Mouse (Mus musculus): ENCODE results near the gene Sec11a. TPM values are rescaled to one million over a fixed set of nuclear protein-coding genes. Genes with fewer than 3 reads are reported as not detected.
A peak's percentile ranks its signal among the peaks of the same experiment; 100 is the strongest.
"Not testable (repeated sequence)": the region's sequence is repeated elsewhere in the genome, so short reads cannot be mapped to it uniquely, and the experiment has no call there.

The Sec11a gene
- total RNA-seq, 2 experiments from 2014 or later, result 25.1 to 29.4 TPM

DNA sequence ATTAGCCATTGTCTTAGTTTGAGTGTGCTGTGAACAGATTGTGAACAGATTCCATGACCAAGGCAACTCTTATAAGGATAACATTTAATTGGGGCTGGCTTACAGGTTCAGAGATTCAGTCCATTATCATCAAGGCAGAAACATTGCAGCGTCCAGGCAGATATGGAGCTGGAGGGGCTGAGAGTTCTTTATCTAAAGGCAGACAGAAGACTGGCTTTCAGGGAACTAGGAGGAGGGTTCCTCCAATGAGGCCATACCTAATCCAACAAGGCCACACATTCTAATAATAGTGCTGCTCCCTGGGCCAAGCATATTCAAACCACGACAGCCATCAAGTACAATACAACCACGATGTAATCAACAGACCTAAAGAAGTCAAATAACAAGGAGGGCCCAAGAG, 11.4 kb upstream of the Sec11a start:
- DNase-seq (ENCODE audit: low spot score), result no peak

GRCm38 (mm10) chr7:80956891-80957290, 9.3 kb upstream of the Sec11a start:
- DNase-seq (ENCODE audit: low spot score), result no peak

DNA sequence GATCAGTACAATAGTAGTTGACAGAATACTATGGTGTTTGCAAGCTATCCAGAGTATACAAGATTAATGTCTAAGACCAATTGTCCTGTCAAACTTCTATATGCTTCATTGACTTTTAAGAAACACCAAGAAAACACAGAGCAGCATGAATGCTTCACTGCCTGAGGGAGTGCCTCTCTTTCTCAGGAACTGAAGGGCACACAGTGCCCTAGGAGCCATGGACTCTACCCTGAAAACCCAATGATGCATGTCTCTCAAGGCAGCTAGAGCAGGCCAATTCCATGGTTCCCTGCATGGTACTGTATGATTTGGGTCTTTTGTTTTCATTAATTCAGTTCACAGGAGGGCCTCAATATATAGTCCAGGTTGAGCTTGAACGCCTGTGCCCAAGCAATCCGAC, 6.7 kb upstream of the Sec11a start:
- DNase-seq (ENCODE audit: low spot score), result no peak

GRCm38 (mm10) chr7:80952140-80952539, 4.6 kb upstream of the Sec11a start:
- no peak for DNase-seq (ENCODE audit: low spot score)

GRCm38 (mm10) chr7:80951461-80951860, 3.9 kb upstream of the Sec11a start:
- no peak for DNase-seq (ENCODE audit: low spot score)

- no peak for DNase-seq (ENCODE audit: low spot score)
These were observed 7.8 kb downstream of the Sec11a start for GRCm38 (mm10) chr7:80939808-80940207.

GRCm38 (mm10) chr7:80937304-80937666, 10.3 kb downstream of the Sec11a start:
- DNase-seq (ENCODE audit: low spot score), result not testable (repeated sequence)

GRCm38 (mm10) chr7:80936617-80937303, 10.8 kb downstream of the Sec11a start:
- not testable (repeated sequence) for DNase-seq (ENCODE audit: low spot score)

DNA sequence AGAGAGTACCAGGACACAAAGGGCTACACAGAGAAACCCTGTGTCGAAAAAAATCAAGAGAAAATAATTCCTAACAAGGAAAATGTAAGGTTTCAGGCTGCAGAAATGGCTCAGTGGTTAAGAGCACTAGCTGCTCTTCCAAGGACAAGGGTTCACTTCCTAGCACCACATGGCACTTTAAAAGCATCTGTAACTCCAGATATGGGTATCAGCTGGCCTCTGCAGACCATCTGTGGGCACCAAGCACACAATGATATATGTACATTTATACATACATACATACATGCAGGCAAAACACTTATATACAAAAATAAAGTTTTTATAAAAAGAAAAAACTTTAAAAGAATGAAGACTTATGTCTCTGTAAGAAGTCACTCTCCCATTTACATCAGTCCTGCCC, 11.7 kb downstream of the Sec11a start:
- DNase-seq (ENCODE audit: low spot score), result no peak

- no peak for DNase-seq (ENCODE audit: low spot score)
These were observed 14.8 kb downstream of the Sec11a start for GRCm38 (mm10) chr7:80932777-80933176.

- DNase-seq (ENCODE audit: low spot score), result no peak
These were observed 15.9 kb downstream of the Sec11a start for GRCm38 (mm10) chr7:80931618-80932207.

DNA sequence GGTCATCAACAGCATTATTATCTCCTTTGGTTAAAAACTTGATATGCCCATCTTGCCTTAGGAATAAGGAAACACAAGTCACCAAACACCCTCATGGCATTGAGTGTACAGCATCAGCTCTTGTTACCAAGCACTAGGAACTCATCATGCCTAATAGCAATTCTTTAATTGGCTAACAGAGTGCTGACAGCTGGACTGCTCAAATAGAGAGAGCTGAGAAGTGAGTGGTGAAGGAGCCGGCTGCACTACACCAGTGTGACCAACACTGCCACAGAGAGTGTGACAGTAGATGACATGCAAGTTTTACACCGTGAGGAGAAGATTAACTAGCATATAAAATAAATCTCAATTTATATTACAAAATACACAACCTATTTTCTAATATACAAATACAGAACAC, 24.4 kb downstream of the Sec11a start:
- DNase-seq (ENCODE audit: low spot score), result peak; percentile 30

GRCm38 (mm10) chr7:80919647-80920008, 28.0 kb downstream of the Sec11a start:
- DNase-seq (ENCODE audit: low spot score), result no peak

DNA sequence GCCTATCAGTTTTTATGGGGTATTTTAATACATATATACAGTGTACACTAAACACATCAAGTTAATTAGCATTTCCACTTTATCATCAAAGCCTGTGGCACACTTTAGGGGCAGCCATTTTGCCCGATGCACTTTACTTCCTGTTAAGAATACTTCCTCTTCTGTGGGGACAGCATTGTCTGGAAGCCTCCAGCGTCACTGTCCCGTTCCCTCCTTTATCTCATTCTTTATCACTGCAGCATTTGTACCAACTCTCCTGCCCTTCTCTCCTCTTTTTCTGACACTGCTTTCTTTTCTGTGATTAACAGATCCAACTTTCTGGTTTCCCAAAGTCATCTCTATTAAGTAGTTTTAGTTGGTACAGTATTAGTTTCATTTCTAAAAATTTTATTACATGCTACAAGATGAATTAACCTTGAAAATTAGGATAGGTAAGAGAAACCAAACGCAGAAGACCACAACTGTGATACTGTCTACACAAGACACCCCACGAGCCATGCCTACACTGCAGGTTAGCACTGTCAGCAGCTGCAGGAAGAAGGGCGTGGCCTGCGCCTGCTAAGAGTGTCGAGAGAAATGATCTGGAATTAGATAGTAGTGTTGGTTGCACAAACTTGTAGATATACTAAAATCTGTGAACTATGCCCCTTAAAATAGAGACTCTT, 28.5 kb downstream of the Sec11a start:
- DNase-seq (ENCODE audit: low spot score), result no peak

- DNase-seq (ENCODE audit: low spot score), result no peak
These were observed 29.6 kb downstream of the Sec11a start for GRCm38 (mm10) chr7:80917916-80918465.

DNA sequence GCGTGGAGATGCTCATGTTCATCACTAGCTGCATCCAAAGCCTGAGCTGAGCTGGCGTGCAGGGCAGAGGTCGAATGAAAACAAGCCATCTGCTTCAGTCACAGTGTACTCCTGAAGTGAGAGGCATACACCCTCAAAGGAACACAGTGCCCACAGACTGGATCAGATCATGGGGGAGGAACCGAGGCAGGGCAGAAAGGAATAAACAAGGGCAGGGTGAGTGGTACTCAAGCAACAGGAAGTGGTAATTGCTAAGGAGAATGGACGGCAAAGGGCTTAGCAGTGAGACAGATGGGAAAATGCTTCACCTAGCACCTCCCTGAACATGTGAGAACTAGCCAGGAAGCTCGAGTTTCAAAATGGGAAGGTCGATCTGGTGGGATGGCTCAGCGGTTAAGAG, 35.1 kb downstream of the Sec11a start:
- no peak for DNase-seq (ENCODE audit: low spot score)

GRCm38 (mm10) chr7:80911053-80911452, 36.5 kb downstream of the Sec11a start:
- DNase-seq (ENCODE audit: low spot score), result no peak

- DNase-seq (ENCODE audit: low spot score), result peak; percentile 73
These were observed 42.6 kb downstream of the Sec11a start, which contains the start of gene Nmb for GRCm38 (mm10) chr7:80904921-80905515. Gene Nmb (minus strand): TSS chr7:80905076.

DNA sequence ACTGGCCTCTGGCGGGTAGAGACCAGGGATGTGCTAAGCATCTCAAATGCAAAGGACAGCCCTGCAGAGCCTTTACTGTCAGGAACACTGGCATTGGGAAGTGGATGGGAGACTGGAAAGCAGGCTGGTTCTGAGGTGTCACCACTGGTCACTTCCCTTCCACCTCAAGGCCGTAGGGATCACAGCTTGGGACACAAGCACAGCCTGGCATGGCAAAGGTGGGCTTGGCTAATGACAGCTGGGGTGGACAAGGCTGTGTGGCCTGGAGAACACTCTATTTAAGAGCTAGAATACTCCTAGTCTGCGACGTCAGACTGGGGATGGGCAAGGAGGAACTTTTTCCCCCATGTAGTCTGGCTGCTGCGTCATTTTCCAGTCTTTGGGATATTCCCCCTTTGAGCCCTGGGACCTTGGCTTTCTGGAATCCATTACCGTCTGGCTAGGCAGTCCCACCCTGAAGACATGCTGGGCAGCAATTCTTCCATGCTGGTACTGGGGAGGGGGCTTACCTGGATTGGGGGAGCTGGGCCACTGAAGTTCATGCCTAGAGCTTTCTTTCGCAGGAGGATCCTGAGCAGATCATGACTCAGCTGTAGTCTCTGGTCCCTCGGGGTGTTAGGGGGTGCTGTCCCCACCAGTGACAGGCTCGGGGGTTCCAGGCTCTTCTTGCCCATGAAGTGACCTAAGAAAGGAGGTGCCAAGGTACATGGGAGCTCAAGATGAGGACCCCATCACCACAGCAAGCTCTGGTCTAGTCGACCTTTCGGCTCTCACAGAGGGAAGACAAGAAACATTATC, 43.8 kb downstream of the Sec11a start:
- DNase-seq (ENCODE audit: low spot score), result no peak

GRCm38 (mm10) chr7:80901541-80902274, 45.9 kb downstream of the Sec11a start:
- no peak for DNase-seq (ENCODE audit: low spot score)
